Mouse (Mus musculus): Measurements from ENCODE around the gene Retnlg.
"Not testable (repeated sequence)": the region's sequence is repeated elsewhere in the genome, so short reads cannot be mapped to it uniquely, and the experiment has no call there.

DNA sequence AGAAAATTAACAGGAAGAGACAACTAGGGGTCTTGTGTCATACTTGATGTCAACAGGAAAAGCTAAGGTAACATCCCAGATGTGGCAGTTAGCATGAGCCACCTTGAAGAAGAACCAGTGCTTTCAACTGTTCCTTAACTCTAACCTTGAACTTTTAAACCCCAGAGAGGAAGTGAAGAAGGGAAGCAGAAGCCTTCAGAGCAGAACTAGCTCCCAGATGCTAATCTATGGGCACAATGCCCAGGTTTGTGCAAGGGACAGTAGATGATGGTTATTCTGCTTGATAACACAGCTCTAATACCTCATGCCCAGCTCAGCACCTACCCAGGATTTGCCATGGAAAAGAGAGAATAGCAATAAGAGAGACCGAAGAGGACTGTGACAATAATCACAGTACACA, 7.4 kb upstream of the Retnlg start:
- not testable (repeated sequence) for TF ChIP-seq CTCF, EP300 (IDR thresholded peaks at IDR 0.05; ENCODE audit: low read depth)
